Mouse (Mus musculus) G1E (cell line): ENCODE results near the gene Lmx1a.

ENCODE experiments used
- CTCF ChIP-seq: IDR thresholded peaks from 2 replicates; pipeline ENCODE4 v1.5.1; 2012; ENCODE audit warnings: low read depth, low read length, inconsistent platforms, mixed read lengths
- GATA1 ChIP-seq: IDR thresholded peaks from 2 replicates; pipeline ENCODE4 v1.6.1; 2012; ENCODE audit warnings: borderline replicate concordance, low read length, inconsistent platforms, mixed read lengths
- TAL1 ChIP-seq: conservative IDR thresholded peaks from 2 replicates; pipeline ENCODE4 v1.6.1; 2012; ENCODE audit warnings: low read depth, low read length, inconsistent platforms, mixed read lengths

GRCm38 (mm10) chr1:167803351-167803981 is 114.4 kb downstream of the Lmx1a start:
- TF ChIP-seq CTCF = no peak
- TF ChIP-seq TAL1 = no peak
- TF ChIP-seq GATA1 = no peak
